Mouse (Mus musculus): Measurements from ENCODE around the gene Ifna11.

DNA sequence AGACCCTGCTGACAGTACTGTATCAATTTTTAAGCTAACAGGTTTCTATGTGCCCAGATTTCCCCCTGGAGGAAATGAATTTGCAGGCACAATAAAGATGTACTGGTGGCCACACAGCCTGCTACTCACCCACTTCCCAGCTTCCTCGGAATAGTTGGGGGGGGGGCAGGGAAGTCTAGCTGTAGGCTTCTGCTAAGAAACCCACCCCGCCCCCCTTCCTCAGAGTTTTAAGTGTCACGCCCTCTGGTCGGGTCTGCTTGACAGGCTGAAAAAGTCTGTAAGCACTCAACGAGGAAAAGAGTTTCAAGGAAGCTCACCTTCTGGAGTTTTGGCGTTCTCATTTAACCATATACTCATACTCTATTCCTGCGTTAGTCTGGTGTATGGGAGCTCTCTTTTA lies 43.5 kb downstream of the Ifna11 start:
- TF ChIP-seq CTCF (IDR thresholded peaks at IDR 0.05; ENCODE audit: insufficient read depth, low read depth, low read length): no peak
- no peak for TF ChIP-seq POLR2A (IDR thresholded peaks at IDR 0.05; ENCODE audit: insufficient read depth, low read depth, low read length)

All from olfactory bulb, adult 2 months (tissue).